Mouse (Mus musculus) B cell, adult (primary cell): ENCODE measurements around the gene Spata19. TPM values are rescaled to one million over a fixed set of nuclear protein-coding genes. Genes with fewer than 3 reads are reported as not detected.

ENCODE experiments used
- total RNA-seq: library from RNA; stranded (reverse); gene quantifications from 4 replicates; pipeline ENCODE4 v1.2.4, GENCODE M21; 2023; ENCODE audit not compliant: inconsistent age

The Spata19 gene
- total RNA-seq = not detected in 4 replicates

GRCm38 (mm10) chr9:27396500-27396899, at the start of gene Spata19:
Spata19 (plus strand) TSS chr9:27396800.

Other genes with a start within 250 kb of the Spata19 start
- gene Jam3, start 241.4 kb upstream of the Spata19 start, total RNA-seq = not detected in 4 replicates
- gene Igsf9b, start 97.6 kb upstream of the Spata19 start, total RNA-seq = not detected in 4 replicates